Mouse (Mus musculus): ENCODE results near the gene Itk.

Gene Itk

GRCm38 (mm10) chr11:46360991-46361665 is 28.2 kb downstream of the Itk start:
- DNase-seq (ENCODE audit: low spot score in 2 of 2) = no peak

GRCm38 (mm10) chr11:46358369-46358768 is 30.9 kb downstream of the Itk start:
- DNase-seq (ENCODE audit: low spot score in 2 of 2) = no peak

- no peak for DNase-seq (ENCODE audit: low spot score in 2 of 2)
Observed at GRCm38 (mm10) chr11:46349681-46350410, 39.5 kb downstream of the Itk start.

GRCm38 (mm10) chr11:46348416-46348815 is 40.9 kb downstream of the Itk start:
- DNase-seq (ENCODE audit: low spot score in 2 of 2) = no peak

GRCm38 (mm10) chr11:46347756-46348155 is 41.6 kb downstream of the Itk start:
- no peak for DNase-seq (ENCODE audit: low spot score in 2 of 2)

- no peak for DNase-seq (ENCODE audit: low spot score in 2 of 2)
Observed at GRCm38 (mm10) chr11:46343886-46344546, 45.3 kb downstream of the Itk start.

- no peak for DNase-seq (ENCODE audit: low spot score in 2 of 2)
Observed at GRCm38 (mm10) chr11:46341960-46342359, 47.4 kb downstream of the Itk start.

GRCm38 (mm10) chr11:46336020-46336419 is 53.3 kb downstream of the Itk start:
- no peak for DNase-seq (ENCODE audit: low spot score in 2 of 2)

GRCm38 (mm10) chr11:46332217-46332616 is 57.1 kb downstream of the Itk start:
- no peak for DNase-seq (ENCODE audit: low spot score in 2 of 2)

GRCm38 (mm10) chr11:46326271-46327015 is 62.9 kb downstream of the Itk start:
- DNase-seq (ENCODE audit: low spot score in 2 of 2) = no peak

- DNase-seq (ENCODE audit: low spot score in 2 of 2) = no peak
Observed at GRCm38 (mm10) chr11:46321559-46321958, 67.8 kb downstream of the Itk start.

- DNase-seq (ENCODE audit: low spot score in 2 of 2) = no peak
Observed at GRCm38 (mm10) chr11:46314534-46314933, 74.8 kb downstream of the Itk start.

GRCm38 (mm10) chr11:46313851-46314250 is 75.5 kb downstream of the Itk start:
- DNase-seq (ENCODE audit: low spot score in 2 of 2) = no peak

- DNase-seq (ENCODE audit: low spot score in 2 of 2) = no peak
Observed at GRCm38 (mm10) chr11:46312523-46313035, 76.7 kb downstream of the Itk start, which contains the start of gene Cyfip2. Cyfip2 (minus strand) TSS chr11:46312859.

- peak; percentile 39 to 40 for DNase-seq (ENCODE audit: low spot score in 2 of 2)
Observed at GRCm38 (mm10) chr11:46311703-46312522, 77.4 kb downstream of the Itk start.

GRCm38 (mm10) chr11:46311181-46311702 is 78.1 kb downstream of the Itk start:
- DNase-seq (ENCODE audit: low spot score in 2 of 2) = no peak

- no peak for DNase-seq (ENCODE audit: low spot score in 2 of 2)
Observed at GRCm38 (mm10) chr11:46310647-46311063, 78.7 kb downstream of the Itk start.

- DNase-seq (ENCODE audit: low spot score in 2 of 2) = no peak
Observed at GRCm38 (mm10) chr11:46309808-46310555, 79.3 kb downstream of the Itk start.

GRCm38 (mm10) chr11:46309111-46309741 is 80.1 kb downstream of the Itk start:
- no peak for DNase-seq (ENCODE audit: low spot score in 2 of 2)

Measured in frontal cortex, postnatal 25 days (tissue).